Mouse (Mus musculus) heart, embryonic 10.5 days (tissue): ENCODE results near the gene Gapdhs. TPM values are rescaled to one million over a fixed set of nuclear protein-coding genes. Genes with fewer than 3 reads are reported as not detected.

Source experiments
- DNase-seq: peaks from one replicate; pipeline ENCODE4 v3.0.0-alpha.2; 2017; ENCODE audit warnings: low spot score
- H3K27ac ChIP-seq: fragments of 300-500 bp; sonication (generic); 2 replicates; pipeline ENCODE4 v1.5.1; 2016; ENCODE audit warnings: mild to moderate bottlenecking
- H3K27me3 ChIP-seq: fragments of 300-500 bp; sonication (generic); 2 replicates; pipeline ENCODE4 v1.6.1; 2016; ENCODE audit warnings: mild to moderate bottlenecking; ENCODE audit not compliant: poor library complexity, insufficient read depth, severe bottlenecking
- H3K36me3 ChIP-seq: fragments of 300-500 bp; sonication (generic); 2 replicates; pipeline ENCODE4 v1.6.1; 2016; ENCODE audit warnings: mild to moderate bottlenecking, moderate library complexity
- H3K4me1 ChIP-seq: fragments of 300-500 bp; sonication (generic); 2 replicates; pipeline ENCODE4 v1.6.1; 2016; ENCODE audit warnings: mild to moderate bottlenecking
- H3K4me3 ChIP-seq: fragments of 300-500 bp; sonication (generic); 2 replicates; pipeline ENCODE4 v1.5.1; 2016; ENCODE audit warnings: mild to moderate bottlenecking, moderate library complexity
- H3K9me3 ChIP-seq: fragments of 300-500 bp; sonication (generic); 2 replicates; pipeline ENCODE4 v1.6.1; 2016; ENCODE audit warnings: mild to moderate bottlenecking, moderate library complexity
- WGBS: fragments of 180-500 bp; shearing (Covaris S2); methylation state at CpG from one replicate; pipeline ENCODE4 v1.1.7; 2016; 5-methylcytosine and 5-hydroxymethylcytosine counted together
- polyA plus RNA-seq: library from polyadenylated mRNA; unstranded; fragments of >200 nt; fragmentation: Nextera tagmentation; extraction: Ambion mirVana; gene quantifications from 2 replicates; pipeline ENCODE4 v1.2.1, GENCODE M21; 2016

Gapdhs gene
- polyA plus RNA-seq, 1 experiment from 2014 or later = 0.48 TPM

DNA sequence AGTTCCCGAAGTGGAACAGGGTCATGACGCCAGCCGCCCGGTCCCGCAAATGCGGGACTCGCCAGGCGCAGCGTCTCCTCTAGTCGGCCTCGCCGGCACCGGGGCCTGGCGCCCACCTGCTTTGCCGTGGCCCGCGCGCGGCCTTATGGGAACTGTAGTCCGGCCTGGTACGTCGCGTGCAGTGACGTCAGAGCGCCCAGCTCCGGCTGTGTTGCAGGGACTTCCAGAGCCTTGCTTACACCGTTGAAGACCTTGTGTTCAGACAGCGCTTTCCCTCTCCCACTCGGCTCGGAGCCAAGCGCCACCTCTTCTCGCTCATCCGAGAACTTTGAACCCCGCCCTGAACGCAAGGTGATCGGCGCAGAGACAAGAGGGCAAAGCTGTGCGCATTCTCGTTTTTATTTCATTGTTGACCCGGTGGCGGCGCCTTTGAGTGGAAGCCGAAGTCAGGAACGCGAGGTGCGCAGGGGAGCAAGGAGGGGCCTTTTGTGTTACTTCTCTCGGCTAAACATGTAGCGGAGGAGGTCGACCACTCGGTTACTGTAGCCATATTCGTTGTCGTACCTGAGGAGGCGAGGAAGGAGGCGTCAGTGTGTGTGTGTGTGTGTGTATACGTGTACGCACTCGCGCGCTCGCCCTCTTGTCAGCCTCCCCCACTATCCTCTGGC lies 14.0 kb downstream of the Gapdhs start, which contains the start of gene Tmem147:
TSS of gene Tmem147 (minus strand) at position 145 of the 668 bp plus-strand sequence.
- DNase-seq = peak; percentile 98
- H3K27me3 ChIP-seq = no peaks in the 10 kb centered on the region
- H3K27ac ChIP-seq = peak within 1 kb of the TSS; percentile 92
- H3K36me3 ChIP-seq = peaks cover 44% of the 10 kb centered on the region
- H3K4me3 ChIP-seq = peak within 1 kb of the TSS; percentile 85
- H3K9me3 ChIP-seq = no peaks in the 10 kb centered on the region
- H3K4me1 ChIP-seq = peaks cover 17% of the 10 kb centered on the region
- under 1% methylated on average over 60 of the region's 60 CpGs for WGBS

DNA sequence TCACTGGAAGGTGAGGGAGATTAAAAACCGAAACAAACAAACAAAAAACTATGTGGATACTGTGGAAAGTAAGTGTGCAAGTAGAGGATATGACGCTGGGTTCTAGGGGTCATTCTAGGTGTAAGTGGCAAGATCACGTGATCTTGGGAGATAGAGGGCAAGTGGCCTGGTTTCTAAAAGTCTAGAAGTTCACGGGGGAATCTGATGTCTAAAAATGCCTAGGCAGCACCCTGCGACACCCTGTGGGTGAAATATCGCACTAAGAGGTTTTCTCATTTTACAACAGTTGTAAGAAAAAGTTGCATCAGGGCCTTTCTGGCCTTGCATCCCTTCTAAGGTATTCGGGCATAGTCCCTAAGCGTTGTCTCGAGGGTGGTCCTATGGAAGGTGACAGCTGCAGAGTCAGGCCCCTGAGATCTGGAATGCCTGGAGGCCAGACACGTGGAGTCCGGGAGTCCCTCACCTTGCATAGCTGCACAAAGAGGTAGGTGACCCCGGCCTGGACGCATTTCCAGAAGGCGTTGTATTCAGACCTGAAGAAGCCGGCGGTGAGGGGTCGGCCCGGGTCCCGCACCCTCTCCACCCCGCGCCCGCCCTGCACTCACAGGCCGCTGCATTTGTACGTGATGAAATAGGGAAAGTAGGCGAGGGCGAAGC lies 14.6 kb downstream of the Gapdhs start:
- Histone ChIP-seq H3K27ac (peak overlapping the region; percentile 92), H3K36me3 (peaks cover 39% of the 10 kb centered on the region), H3K4me1 (peaks cover 17% of the 10 kb centered on the region), H3K4me3 (peak overlapping the region; percentile 85), H3K27me3 (0 out of 2 replicates have a peak, but pooled peaks cover 4% of the 10 kb centered on the region), H3K9me3 (no peaks in the 10 kb centered on the region)
- DNase-seq = no peak
- WGBS = 8% methylated on average over 26 of the region's 26 CpGs

DNA sequence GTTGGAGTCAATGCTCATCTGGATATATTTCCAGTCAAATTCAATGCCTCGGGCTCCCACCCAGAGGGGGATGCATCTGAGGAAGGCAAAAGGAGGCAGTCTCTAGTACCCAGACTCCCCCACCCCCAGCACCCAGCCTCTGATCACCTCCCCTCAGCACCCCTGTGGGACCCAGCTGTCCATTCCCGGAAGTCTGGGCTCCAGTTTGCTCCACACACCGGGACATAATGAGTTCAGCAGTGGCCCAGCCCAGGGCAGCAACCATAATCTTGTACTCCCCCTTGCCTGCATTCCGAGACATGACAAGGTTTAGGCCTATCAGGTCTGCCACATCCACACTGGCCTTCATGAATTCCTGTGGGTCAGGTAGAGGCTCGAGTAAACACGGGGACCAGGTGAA lies 15.3 kb downstream of the Gapdhs start:
- Histone ChIP-seq H3K4me3 (peak overlapping the region; percentile 85), H3K27me3 (0 out of 2 replicates have a peak, but pooled peaks cover 5% of the 10 kb centered on the region), H3K9me3 (no peaks in the 10 kb centered on the region), H3K36me3 (peaks cover 33% of the 10 kb centered on the region), H3K4me1 (peaks cover 17% of the 10 kb centered on the region), H3K27ac (peak overlapping the region; percentile 92; the same call in 1 of the 2 replicates)
- no peak for DNase-seq
- 80% methylated on average over 6 of the region's 6 CpGs for WGBS

DNA sequence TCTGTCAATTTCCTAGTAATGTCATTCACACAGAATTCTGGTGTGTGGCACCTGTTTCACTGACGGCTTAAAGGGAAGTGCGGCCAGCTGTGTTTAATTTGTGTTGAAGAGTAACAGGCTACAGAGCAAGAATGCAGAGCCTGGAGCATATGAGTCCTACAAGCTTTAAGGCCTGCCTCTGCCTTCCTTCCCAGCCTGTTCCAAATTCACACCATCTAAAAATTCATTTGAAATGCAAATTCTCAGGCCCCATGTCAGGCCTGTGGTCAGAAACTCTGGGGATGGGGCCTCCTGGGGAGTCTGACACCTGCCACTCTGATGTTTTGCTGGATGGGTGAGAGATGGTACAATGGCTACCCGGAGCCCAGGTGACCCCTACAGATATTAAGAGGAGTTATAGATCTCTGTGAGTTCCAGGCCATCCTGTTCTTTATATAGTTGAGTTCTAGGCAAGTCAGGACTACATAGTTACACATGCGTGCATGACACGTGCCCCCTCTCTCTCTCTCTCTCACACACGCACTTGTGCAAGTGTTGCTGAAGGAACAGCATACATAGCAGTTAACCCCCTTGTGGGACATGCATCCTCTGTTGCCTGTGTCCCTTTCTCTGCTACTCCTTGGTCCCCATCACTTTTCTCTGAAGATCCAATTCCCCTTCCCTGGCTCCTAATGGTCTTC lies 20.1 kb downstream of the Gapdhs start:
- Histone ChIP-seq H3K36me3 (peaks cover 18% of the 10 kb centered on the region; the same call in 1 of the 2 replicates), H3K9me3 (no peaks in the 10 kb centered on the region), H3K4me3 (no peak overlapping the region), H3K4me1 (peaks cover 6% of the 10 kb centered on the region), H3K27ac (no peak overlapping the region), H3K27me3 (peaks cover 47% of the 10 kb centered on the region)
- no peak for DNase-seq
- 69% methylated on average over 6 of the region's 6 CpGs for WGBS

DNA sequence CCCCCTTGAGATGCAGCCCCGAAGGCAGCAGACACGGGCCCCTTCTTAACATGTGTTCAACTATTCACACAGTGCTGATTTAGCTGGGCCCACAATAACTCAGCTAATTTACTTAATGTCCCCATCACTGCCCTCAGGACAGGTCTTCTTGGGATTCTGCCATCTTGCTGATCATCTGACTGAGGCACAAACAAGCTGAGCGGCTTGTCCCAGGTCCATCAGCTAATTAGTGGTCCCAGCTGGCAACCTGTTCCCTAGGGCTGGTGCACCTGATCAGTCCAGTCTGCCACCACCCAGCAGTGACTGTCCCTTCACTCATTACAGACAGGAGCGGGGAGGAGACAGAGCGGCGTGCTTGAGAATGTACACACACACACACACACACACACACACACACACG lies 22.2 kb downstream of the Gapdhs start:
- Histone ChIP-seq H3K27me3 (peaks cover 68% of the 10 kb centered on the region), H3K9me3 (no peaks in the 10 kb centered on the region), H3K36me3 (peaks cover under 1% of the 10 kb centered on the region; the same call in 1 of the 2 replicates), H3K27ac (no peak overlapping the region), H3K4me1 (peaks cover 9% of the 10 kb centered on the region), H3K4me3 (no peak overlapping the region)
- 86% methylated on average over 7 of the region's 7 CpGs for WGBS
- no peak for DNase-seq

DNA sequence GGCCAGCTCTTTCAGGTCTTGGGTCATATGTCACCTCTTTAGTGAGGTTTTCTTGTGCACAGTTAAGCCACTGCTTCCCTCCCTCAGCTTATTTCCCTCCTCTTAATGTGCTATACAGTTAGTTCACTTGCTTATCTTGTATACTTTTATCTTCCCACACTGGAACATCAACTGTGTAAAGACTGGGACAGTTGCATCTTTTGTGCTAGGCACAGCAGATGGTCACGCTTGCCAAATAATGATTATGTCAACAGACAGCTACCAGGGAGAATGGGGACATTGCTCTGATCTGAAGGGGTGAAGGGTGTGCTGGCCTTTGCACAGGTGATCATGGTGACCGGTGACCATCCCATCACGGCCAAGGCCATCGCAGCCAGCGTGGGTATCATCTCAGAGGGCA lies 23.8 kb downstream of the Gapdhs start:
- WGBS = 87% methylated on average over 5 of the region's 5 CpGs
- Histone ChIP-seq H3K9me3 (no peaks in the 10 kb centered on the region), H3K27ac (no peak overlapping the region), H3K36me3 (no peaks in the 10 kb centered on the region), H3K4me1 (peaks cover 9% of the 10 kb centered on the region), H3K4me3 (no peak overlapping the region), H3K27me3 (peaks cover 84% of the 10 kb centered on the region)
- no peak for DNase-seq

DNA sequence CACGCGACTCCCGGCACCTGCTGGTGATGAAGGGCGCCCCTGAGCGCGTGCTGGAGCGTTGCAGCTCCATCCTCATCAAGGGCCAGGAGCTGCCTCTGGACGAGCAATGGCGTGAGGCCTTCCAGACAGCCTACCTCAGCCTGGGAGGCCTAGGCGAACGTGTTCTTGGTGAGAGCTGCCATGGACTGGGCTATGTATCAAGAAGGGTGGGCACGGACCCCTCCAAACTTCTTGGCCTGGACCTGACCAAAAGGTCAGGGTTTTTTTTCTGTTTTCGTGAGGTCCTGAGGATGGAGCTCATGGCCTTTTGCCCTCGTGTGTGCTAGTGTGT lies 25.8 kb downstream of the Gapdhs start:
- no peaks in the 10 kb centered on the region for H3K36me3 ChIP-seq
- no peaks in the 10 kb centered on the region for H3K9me3 ChIP-seq
- H3K4me1 ChIP-seq = peaks cover 9% of the 10 kb centered on the region
- WGBS = 10% methylated on average over 14 of the region's 14 CpGs
- H3K27ac ChIP-seq = no peak overlapping the region
- no peak for DNase-seq
- peaks cover 89% of the 10 kb centered on the region for H3K27me3 ChIP-seq
- H3K4me3 ChIP-seq = peak overlapping the region; percentile 50

DNA sequence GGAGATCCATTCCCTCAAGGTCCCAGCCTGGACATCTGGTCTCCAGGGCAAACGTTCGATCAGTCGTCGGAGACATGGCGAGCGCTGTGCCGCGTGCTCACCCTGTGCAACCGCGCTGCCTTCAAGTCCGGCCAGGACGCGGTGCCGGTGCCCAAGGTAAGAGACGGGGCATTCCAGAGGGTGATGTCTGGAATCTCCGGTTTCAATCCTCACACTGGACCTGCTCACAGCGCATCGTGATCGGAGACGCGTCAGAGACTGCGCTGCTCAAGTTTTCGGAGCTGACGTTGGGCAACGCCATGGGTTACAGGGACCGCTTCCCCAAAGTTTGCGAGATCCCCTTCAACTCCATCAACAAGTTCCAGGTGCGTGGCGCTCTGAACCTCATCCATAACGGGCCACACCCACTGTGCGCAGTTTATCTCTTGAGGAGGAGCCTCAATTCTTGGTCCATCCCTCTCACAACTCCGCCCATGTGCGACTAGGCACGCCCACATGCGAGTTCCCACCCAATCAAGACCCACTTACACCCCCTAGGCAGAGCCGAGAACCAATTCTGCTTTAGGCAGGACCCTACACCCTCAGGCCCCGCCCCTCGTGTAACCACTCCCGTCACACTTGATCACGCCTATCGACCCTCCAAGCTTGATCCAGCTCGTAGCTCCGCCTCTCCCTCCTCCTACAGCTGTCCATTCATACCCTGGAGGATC lies 26.3 kb downstream of the Gapdhs start:
- DNase-seq = peak; percentile 97
- Histone ChIP-seq H3K4me1 (peaks cover 9% of the 10 kb centered on the region), H3K27me3 (peaks cover 89% of the 10 kb centered on the region), H3K9me3 (no peaks in the 10 kb centered on the region), H3K36me3 (no peaks in the 10 kb centered on the region), H3K27ac (no peak overlapping the region), H3K4me3 (peak overlapping the region; percentile 50)
- WGBS = 3% methylated on average over 43 of the region's 43 CpGs

DNA sequence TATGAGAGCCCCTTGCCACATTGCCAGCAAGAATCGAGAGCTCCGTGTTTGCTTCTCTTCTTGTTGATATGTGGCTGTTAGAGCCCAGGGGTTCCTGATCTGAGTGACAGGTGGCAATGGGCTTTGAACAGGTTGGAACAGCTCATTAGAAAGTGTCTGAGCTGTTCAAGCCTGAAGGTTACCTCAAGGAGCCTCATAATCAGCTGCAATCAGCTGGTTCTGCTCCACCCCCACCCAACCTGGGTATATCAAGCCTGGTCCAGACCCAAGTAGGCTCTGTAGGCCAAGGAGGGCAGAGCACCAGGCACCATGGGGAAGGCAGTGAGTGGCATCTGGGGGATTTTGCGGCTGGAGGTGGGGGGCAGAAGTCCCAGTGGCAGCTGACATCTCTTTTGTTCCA lies 31.5 kb downstream of the Gapdhs start, which contains the start of gene Atp4a:
TSS of gene Atp4a (plus strand) at position 268 of the 400 bp plus-strand sequence.
- Histone ChIP-seq H3K9me3 (no peaks in the 10 kb centered on the region), H3K27me3 (peaks cover 45% of the 10 kb centered on the region), H3K4me3 (no peak within 1 kb of the TSS), H3K27ac (no peak within 1 kb of the TSS), H3K36me3 (no peaks in the 10 kb centered on the region), H3K4me1 (peaks cover 9% of the 10 kb centered on the region)
- 82% methylated on average over 3 of the region's 3 CpGs for WGBS
- no peak for DNase-seq

DNA sequence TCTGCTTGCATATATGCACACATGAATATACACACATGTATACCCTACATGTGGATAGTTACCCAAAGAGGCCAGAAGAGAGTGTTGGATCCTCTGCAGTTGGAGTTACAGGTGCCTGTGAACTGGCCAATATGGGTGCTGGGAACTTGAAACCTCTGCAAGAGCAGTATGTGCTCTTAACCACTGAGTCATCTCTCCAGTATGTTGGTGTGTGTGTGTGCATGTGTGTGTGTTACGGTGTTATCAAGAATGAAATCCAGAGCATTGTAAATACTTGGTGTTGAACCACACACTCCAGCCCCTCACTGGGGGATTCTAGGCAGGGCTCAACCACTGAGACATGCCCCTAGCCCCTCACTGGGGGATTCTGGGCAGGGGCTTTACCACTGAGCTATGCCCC lies 36.0 kb downstream of the Gapdhs start:
- Histone ChIP-seq H3K27me3 (peaks cover 9% of the 10 kb centered on the region; the same call in 1 of the 2 replicates), H3K36me3 (no peaks in the 10 kb centered on the region), H3K4me1 (peaks cover 17% of the 10 kb centered on the region), H3K4me3 (no peak overlapping the region), H3K9me3 (no peaks in the 10 kb centered on the region), H3K27ac (peak overlapping the region; percentile 52; the same call in 1 of the 2 replicates)
- DNase-seq = no peak
- WGBS = 79% methylated on average over 1 of the region's 1 CpGs

DNA sequence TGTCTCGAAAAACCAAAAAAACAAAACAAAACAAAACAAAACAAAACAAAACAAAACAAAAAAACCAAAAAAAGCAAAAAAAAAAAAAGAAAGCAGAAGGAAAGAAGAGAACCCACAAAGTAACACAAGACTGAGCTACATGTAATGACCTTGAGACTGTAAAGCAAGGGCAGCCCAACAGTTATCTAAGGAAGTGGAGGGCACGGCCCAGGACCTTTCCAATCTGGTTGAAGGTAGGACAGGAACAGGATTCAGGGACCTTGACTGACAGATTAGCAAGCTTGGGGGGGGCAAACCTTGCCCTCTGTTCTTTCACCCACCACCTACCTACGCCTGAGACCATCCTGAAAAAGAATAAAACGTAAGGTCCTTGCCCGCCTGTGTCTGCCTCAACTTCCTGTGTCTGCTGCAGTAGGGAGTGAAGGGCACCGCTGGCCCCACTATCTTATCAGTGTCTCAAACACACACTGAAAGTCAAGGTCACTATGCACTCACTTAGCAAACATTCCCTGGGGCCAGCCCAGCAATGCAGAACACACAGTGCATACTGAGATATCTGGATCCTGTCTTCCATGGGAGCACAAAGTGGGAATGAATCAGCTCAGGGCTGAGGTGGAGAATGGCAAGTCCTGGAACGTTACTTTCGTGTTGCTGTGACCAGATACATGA lies 37.1 kb downstream of the Gapdhs start:
- 25% methylated on average over 8 of the region's 8 CpGs for WGBS
- Histone ChIP-seq H3K27me3 (0 out of 2 replicates have a peak, but pooled peaks cover 3% of the 10 kb centered on the region), H3K9me3 (no peaks in the 10 kb centered on the region), H3K36me3 (no peaks in the 10 kb centered on the region), H3K4me3 (peak overlapping the region; percentile 28), H3K4me1 (peaks cover 17% of the 10 kb centered on the region), H3K27ac (peak overlapping the region; percentile 88)
- peak; percentile 85 for DNase-seq

DNA sequence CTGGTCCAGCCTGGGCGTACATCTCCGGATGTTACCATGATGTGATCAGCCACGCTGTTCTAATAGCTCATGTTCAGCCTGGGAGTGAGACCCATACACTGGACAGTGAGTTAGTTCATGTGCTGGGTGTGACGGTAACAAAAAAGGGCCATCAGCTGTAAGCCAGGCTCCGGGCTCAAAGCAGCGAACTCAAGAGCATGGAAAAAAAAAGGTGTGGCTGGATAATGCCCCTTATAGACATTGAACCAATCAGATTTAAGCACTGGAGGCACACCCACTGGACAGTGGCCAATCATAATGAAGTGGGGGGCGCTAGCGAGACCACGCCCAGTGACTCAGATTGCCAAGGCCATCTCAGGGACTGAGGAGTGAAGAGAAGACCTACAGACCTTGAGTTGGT lies 44.9 kb downstream of the Gapdhs start, which contains the start of gene 2200002J24Rik:
TSS of gene 2200002J24Rik (plus strand) at position 338 of the 400 bp plus-strand sequence.
- no peaks in the 10 kb centered on the region for H3K9me3 ChIP-seq
- WGBS = 42% methylated on average over 9 of the region's 9 CpGs
- no peak for DNase-seq
- peaks cover 11% of the 10 kb centered on the region; the same call in 1 of the 2 replicates for H3K4me1 ChIP-seq
- no peak within 1 kb of the TSS for H3K4me3 ChIP-seq
- no peaks in the 10 kb centered on the region for H3K36me3 ChIP-seq
- peaks cover 4% of the 10 kb centered on the region; the same call in 1 of the 2 replicates for H3K27me3 ChIP-seq
- H3K27ac ChIP-seq = no peak within 1 kb of the TSS
